Mouse (Mus musculus) G1E (cell line): ENCODE data around the gene Notch2.

Experiments
- CTCF ChIP-seq: IDR thresholded peaks from 2 replicates; pipeline ENCODE4 v1.5.1; 2012; ENCODE audit warnings: low read depth, low read length, inconsistent platforms, mixed read lengths
- GATA1 ChIP-seq: IDR thresholded peaks from 2 replicates; pipeline ENCODE4 v1.6.1; 2012; ENCODE audit warnings: borderline replicate concordance, low read length, inconsistent platforms, mixed read lengths
- GATA2 ChIP-seq: IDR thresholded peaks from 2 replicates; pipeline ENCODE4 v1.6.1; 2012; ENCODE audit warnings: low read depth, low read length, inconsistent platforms, borderline replicate concordance
- POLR2AphosphoS5 ChIP-seq: IDR thresholded peaks from 2 replicates; pipeline ENCODE4 v1.6.1; 2012; ENCODE audit warnings: low read depth, low read length, inconsistent platforms; ENCODE audit not compliant: insufficient replicate concordance
- TAL1 ChIP-seq: conservative IDR thresholded peaks from 2 replicates; pipeline ENCODE4 v1.6.1; 2012; ENCODE audit warnings: low read depth, low read length, inconsistent platforms, mixed read lengths

GRCm38 (mm10) chr3:97993920-97994545, 19.3 kb upstream of the Notch2 start:
- TF ChIP-seq CTCF: no peak
- TF ChIP-seq POLR2AphosphoS5: no peak
- no peak for TF ChIP-seq GATA1
- no peak for TF ChIP-seq TAL1
- TF ChIP-seq GATA2: no peak
